Mouse (Mus musculus) heart, adult 2 months (tissue): Measurements from ENCODE around the gene Ephb1.

Experiments
- CTCF ChIP-seq: fragments of 200-600 bp; IDR thresholded peaks from 2 replicates; pipeline ENCODE4 v1.8.1; 2022; ENCODE audit warnings: antibody characterized with exemption, mild to moderate bottlenecking, moderate library complexity
- POLR2A ChIP-seq: fragments of 200-500 bp; IDR thresholded peaks from 2 replicates; pipeline ENCODE4 v1.6.1; 2011; ENCODE audit warnings: mild to moderate bottlenecking, low read depth, low read length, control low read depth; ENCODE audit not compliant: insufficient read depth

DNA sequence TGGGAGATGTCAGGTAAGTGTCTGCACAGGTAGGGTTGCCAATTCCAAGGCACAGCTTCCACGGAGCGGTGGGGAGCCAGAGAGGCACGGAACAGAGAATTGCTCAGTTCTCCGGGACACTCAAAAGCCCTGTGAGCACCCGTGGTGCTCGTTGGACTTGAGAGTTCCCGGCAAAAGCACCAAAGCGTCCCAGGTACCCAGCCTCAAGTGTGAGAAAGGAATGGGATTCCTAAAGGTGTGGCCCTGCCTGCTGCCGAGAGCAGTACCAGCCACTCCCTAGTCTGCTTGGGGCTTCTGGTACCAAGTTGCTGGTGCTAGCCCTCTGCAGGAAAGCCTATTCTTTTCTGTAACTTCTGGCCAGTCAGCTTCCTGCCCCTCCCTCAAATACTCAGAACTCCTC, 164.4 kb downstream of the Ephb1 start:
- TF ChIP-seq POLR2A (no peak), CTCF (no peak)
